Mouse (Mus musculus): ENCODE measurements around the gene Tnmd.

GRCm38 (mm10) chrX:133898014-133898542, 47.3 kb downstream of the Tnmd start, which contains the start of gene Tspan6:
- TF ChIP-seq POLR2A (IDR thresholded peaks at IDR 0.05; ENCODE audit: borderline replicate concordance, control insufficient read depth, low read depth, low read length) (no peak), CTCF (IDR thresholded peaks at IDR 0.05; ENCODE audit: control insufficient read depth, insufficient read depth, low read length) (0 out of 2 replicates have a peak, but pooled peaks have one; percentile 6)
